Mouse (Mus musculus) layer of hippocampus, postnatal 36 days (tissue): ENCODE measurements around the gene Gmpr2. TPM values are rescaled to one million over a fixed set of nuclear protein-coding genes. Genes with fewer than 3 reads are reported as not detected.

ENCODE experiments used
- DNase-seq, 2 experiments: peaks; one replicate each; pipeline ENCODE4 v3.0.0; 2022
- total RNA-seq, 2 experiments: library from RNA; stranded (reverse); gene quantifications; 2 replicates each; pipeline ENCODE4 v1.2.3; 2021

The Gmpr2 gene
- total RNA-seq, 2 experiments from 2014 or later, result 24.4 to 27.9 TPM

DNA sequence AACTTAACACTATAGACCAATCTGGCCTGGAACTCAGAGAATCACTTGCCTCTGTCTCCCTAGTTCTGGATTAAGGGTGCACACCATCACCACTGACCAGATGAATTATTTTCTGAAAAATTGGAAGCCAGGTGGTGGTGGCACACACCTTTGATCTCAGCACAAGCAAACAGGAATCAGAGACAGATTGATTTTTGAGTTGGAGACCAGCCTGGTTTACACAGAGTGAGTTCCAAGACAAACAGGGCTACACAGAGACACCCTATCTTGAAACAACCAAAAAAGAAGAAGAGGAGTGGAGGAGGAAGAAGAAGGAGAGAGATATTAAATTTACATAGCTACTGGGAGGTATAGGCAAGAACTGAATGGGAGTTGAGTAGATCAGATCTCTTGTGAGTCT is 54.5 kb downstream of the Gmpr2 start:
- no peak for DNase-seq

GRCm38 (mm10) chr14:55727889-55728685 is 56.3 kb downstream of the Gmpr2 start:
- no peak for DNase-seq

Other genes with a start within 250 kb of the Gmpr2 start
- gene Dhrs4, start 193.2 kb upstream of the Gmpr2 start, total RNA-seq, result 10 to 100 TPM; 22.0 to 23.3 TPM
- gene Carmil3, start 181.3 kb upstream of the Gmpr2 start, total RNA-seq, result 10 to 100 TPM; 59.2 to 60.3 TPM
- gene Cpne6, start 161.5 kb upstream of the Gmpr2 start, total RNA-seq, result 100 to 1,000 TPM; 696 to 698 TPM
- gene Nrl, start 147.0 kb upstream of the Gmpr2 start, total RNA-seq, result 1 to 10 TPM; 1.6 to 5.6 TPM
- gene Pck2, start 131.7 kb upstream of the Gmpr2 start, total RNA-seq, result 10 to 100 TPM; 42.6 to 45.8 TPM
- 10 to 100 TPM; 82.5 to 83.2 TPM for gene Dcaf11, start 111.9 kb upstream of the Gmpr2 start, total RNA-seq
- gene A730061H03Rik, start 111.5 kb upstream of the Gmpr2 start, total RNA-seq, result 1 to 10 TPM; 1.3 to 1.4 TPM
- not detected for gene Fitm1, start 96.3 kb upstream of the Gmpr2 start, total RNA-seq
- 10 to 100 TPM; 50.3 to 50.4 TPM for gene Psme1, start 93.8 kb upstream of the Gmpr2 start, total RNA-seq
- gene Emc9, start 86.6 kb upstream of the Gmpr2 start, total RNA-seq, result 10 to 100 TPM; 46.1 to 50.7 TPM
- 10 to 100 TPM; 43.2 to 44.6 TPM for gene Psme2, start 80.8 kb upstream of the Gmpr2 start, total RNA-seq
- 10 to 100 TPM; 29.5 to 41.0 TPM for gene Rnf31, start 80.2 kb upstream of the Gmpr2 start, total RNA-seq
- 10 to 100 TPM; 13.9 to 16.2 TPM for gene Irf9, start 68.4 kb upstream of the Gmpr2 start, total RNA-seq
- gene Rec8, start 53.9 kb upstream of the Gmpr2 start, total RNA-seq, result 1 to 10 TPM in 1 of 2 experiments, under 1 TPM in 1; 0.88 to 1.8 TPM
- gene Ipo4, start 36.0 kb upstream of the Gmpr2 start, total RNA-seq, result 100 to 1,000 TPM; 108 to 119 TPM
- gene Gm49378, start 34.0 kb upstream of the Gmpr2 start, total RNA-seq, result 1 to 10 TPM; 5.3 to 5.6 TPM
- gene Tm9sf1, start 28.1 kb upstream of the Gmpr2 start, total RNA-seq, result 10 to 100 TPM; 43.4 to 44.3 TPM
- gene Tssk4, start 21.8 kb upstream of the Gmpr2 start, total RNA-seq, result 1 to 10 TPM; 1.3 to 1.7 TPM
- gene Mdp1, start 11.4 kb upstream of the Gmpr2 start, total RNA-seq, result 10 to 100 TPM; 46.4 to 49.9 TPM
- 100 to 1,000 TPM; 328 to 337 TPM for gene Nedd8, start 183 bp downstream of the Gmpr2 start, total RNA-seq
- 10 to 100 TPM; 13.0 to 13.4 TPM for gene Tinf2, start 9.9 kb downstream of the Gmpr2 start, total RNA-seq
- under 1 TPM in 1 of 2 experiments, not detected in 1; 0.28 TPM for gene Tgm1, start 42.0 kb downstream of the Gmpr2 start, total RNA-seq
- 10 to 100 TPM; 42.8 to 43.8 TPM for gene Rabggta, start 50.3 kb downstream of the Gmpr2 start, total RNA-seq
- 10 to 100 TPM; 82.7 to 83.2 TPM for gene Dhrs1, start 73.7 kb downstream of the Gmpr2 start, total RNA-seq
- gene Nop9, start 73.8 kb downstream of the Gmpr2 start, total RNA-seq, result 10 to 100 TPM; 10.6 to 14.2 TPM
- 1 to 10 TPM; 1.2 to 1.6 TPM for gene Cideb, start 86.5 kb downstream of the Gmpr2 start, total RNA-seq
- under 1 TPM; 0.10 to 0.20 TPM for gene Ltb4r2, start 89.5 kb downstream of the Gmpr2 start, total RNA-seq
- gene Ltb4r1, start 94.0 kb downstream of the Gmpr2 start, total RNA-seq, result not detected
- gene Adcy4, start 112.2 kb downstream of the Gmpr2 start, total RNA-seq, result 1 to 10 TPM; 2.5 to 3.2 TPM
- 1 to 10 TPM; 1.1 to 1.9 TPM for gene Ripk3, start 116.9 kb downstream of the Gmpr2 start, total RNA-seq
- gene Nfatc4, start 151.2 kb downstream of the Gmpr2 start, total RNA-seq, result 1 to 10 TPM; 1.2 to 1.9 TPM
- 1 to 10 TPM; 6.7 to 7.3 TPM for gene Nynrin, start 182.1 kb downstream of the Gmpr2 start, total RNA-seq
- gene Cbln3, start 212.5 kb downstream of the Gmpr2 start, total RNA-seq, result under 1 TPM; 0.37 to 0.43 TPM
- 10 to 100 TPM; 10.6 to 11.7 TPM for gene Khnyn, start 213.0 kb downstream of the Gmpr2 start, total RNA-seq
- 10 to 100 TPM; 68.5 to 70.7 TPM for gene Sdr39u1, start 228.4 kb downstream of the Gmpr2 start, total RNA-seq